ENCODE assay signal across 24 mouse cellular contexts in the genomic region with DNA sequence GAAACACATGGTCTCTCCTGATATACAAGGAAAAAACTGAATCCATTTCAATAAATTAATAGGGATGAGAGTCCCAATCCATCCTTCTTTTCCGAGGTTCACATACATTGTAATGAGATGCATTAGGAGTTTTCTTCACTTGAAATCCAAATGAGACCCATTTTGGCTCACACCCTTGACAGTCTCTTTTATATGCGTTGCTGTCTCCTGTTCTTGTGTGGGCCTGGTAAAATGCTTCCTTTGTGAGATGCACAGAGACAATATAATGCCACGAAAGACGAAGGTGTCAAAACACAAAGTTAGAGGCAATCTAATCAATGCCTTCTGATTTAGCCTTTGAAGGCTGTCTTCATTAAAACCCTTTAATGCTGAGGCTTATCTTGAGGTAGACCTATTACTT.
DNase-seq lines count a peak whose midpoint lies in the region; ATAC-seq lines count a peak whose summit lies in the region.
"Had no signal": no experiment of that assay in that cellular context is flagged by ENCODE, and none has a peak within 500 bp of the region (broad histone marks: within the 10 kb centered on the region; RNA-seq: fewer than 3 reads in every experiment).

No protein-coding gene starts in this region.

- intact Hi-C loops in left cerebral cortex, postnatal 25 days (cut with DNase I) = no loop called here

- no peaks in the 10 kb centered on the region for H3K27me3 ChIP-seq in forebrain, embryonic 11.5 days (ENCODE audit: control insufficient read depth, insufficient read depth, low read length)
- H3K27me3 ChIP-seq in forebrain, embryonic 10.5 days (ENCODE audit: poor library complexity, severe bottlenecking) = no peaks in the 10 kb centered on the region
- H3K27me3 ChIP-seq in midbrain, embryonic 12.5 days = no peaks in the 10 kb centered on the region
- no peaks in the 10 kb centered on the region for H3K27me3 ChIP-seq in midbrain, embryonic 15.5 days (replicated peaks)
- no peaks in the 10 kb centered on the region for H3K27me3 ChIP-seq in forebrain, embryonic 14.5 days (replicated peaks; ENCODE audit: control insufficient read depth, insufficient read depth, low read length)
- no peaks in the 10 kb centered on the region for H3K27me3 ChIP-seq in forebrain, embryonic 16.5 days (replicated peaks; ENCODE audit: control insufficient read depth, insufficient read depth, low read length)
- H3K27me3 ChIP-seq: CH12.LX; embryonic facial prominence, embryonic 12.5 days; Patski had no signal

- no peak overlapping the region for H3K4me2 ChIP-seq in forebrain, embryonic 11.5 days (ENCODE audit: low read depth, low read length, severe bottlenecking)
- H3K4me2 ChIP-seq in midbrain, embryonic 12.5 days (replicated peaks) = no peak overlapping the region
- no peak overlapping the region for H3K4me2 ChIP-seq in midbrain, embryonic 15.5 days
- no peak overlapping the region for H3K4me2 ChIP-seq in forebrain, embryonic 14.5 days (ENCODE audit: low read length)
- H3K4me2 ChIP-seq in forebrain, embryonic 16.5 days (ENCODE audit: low read length) = no peak overlapping the region
- H3K4me2 ChIP-seq: embryonic facial prominence, embryonic 12.5 days had no signal

- 35% methylated on average over 4 of the region's 4 CpGs for WGBS in forebrain, embryonic 11.5 days
- WGBS in forebrain, embryonic 10.5 days = 62% methylated on average over 4 of the region's 4 CpGs
- 47% methylated on average over 4 of the region's 4 CpGs for WGBS in midbrain, embryonic 12.5 days
- WGBS in midbrain, embryonic 15.5 days = 44% methylated on average over 4 of the region's 4 CpGs
- 20% methylated on average over 4 of the region's 4 CpGs for WGBS in forebrain, embryonic 14.5 days
- WGBS in forebrain, embryonic 16.5 days = 12% methylated on average over 4 of the region's 4 CpGs

- no peak overlapping the region for H3K9ac ChIP-seq in forebrain, embryonic 11.5 days (ENCODE audit: low read length)
- H3K9ac ChIP-seq in midbrain, embryonic 12.5 days (replicated peaks) = no peak overlapping the region
- H3K9ac ChIP-seq in midbrain, embryonic 15.5 days = no peak overlapping the region
- H3K9ac ChIP-seq in forebrain, embryonic 14.5 days (ENCODE audit: low read length) = no peak overlapping the region
- H3K9ac ChIP-seq in forebrain, embryonic 16.5 days (replicated peaks; ENCODE audit: low read depth, low read length) = no peak overlapping the region
- H3K9ac ChIP-seq: embryonic facial prominence, embryonic 12.5 days had no signal

- H3K9me3 ChIP-seq in forebrain, embryonic 11.5 days (ENCODE audit: control insufficient read depth, low read length) = no peaks in the 10 kb centered on the region
- 0 out of 2 replicates have a peak, but pooled peaks cover 3% of the 10 kb centered on the region for H3K9me3 ChIP-seq in forebrain, embryonic 10.5 days
- no peaks in the 10 kb centered on the region for H3K9me3 ChIP-seq in midbrain, embryonic 12.5 days
- H3K9me3 ChIP-seq in midbrain, embryonic 15.5 days = no peaks in the 10 kb centered on the region
- H3K9me3 ChIP-seq in forebrain, embryonic 14.5 days (replicated peaks; ENCODE audit: control insufficient read depth, low read length) = no peaks in the 10 kb centered on the region
- H3K9me3 ChIP-seq in forebrain, embryonic 16.5 days (ENCODE audit: control insufficient read depth, low read length) = no peaks in the 10 kb centered on the region
- H3K9me3 ChIP-seq: embryonic facial prominence, embryonic 10.5 days; embryonic facial prominence, embryonic 12.5 days; G1E had no signal

- H3K4me1 ChIP-seq in forebrain, embryonic 11.5 days (replicated peaks; ENCODE audit: control insufficient read depth, insufficient read depth, low read length) = no peaks in the 10 kb centered on the region
- peaks cover 11% of the 10 kb centered on the region; the same call in 1 of the 2 replicates for H3K4me1 ChIP-seq in forebrain, embryonic 10.5 days
- H3K4me1 ChIP-seq in midbrain, embryonic 12.5 days = no peaks in the 10 kb centered on the region
- H3K4me1 ChIP-seq in midbrain, embryonic 15.5 days = no peaks in the 10 kb centered on the region
- H3K4me1 ChIP-seq in forebrain, embryonic 14.5 days (ENCODE audit: control insufficient read depth, insufficient read depth, low read length) = no peaks in the 10 kb centered on the region
- no peaks in the 10 kb centered on the region; the same call in none of the 2 replicates for H3K4me1 ChIP-seq in forebrain, embryonic 16.5 days (replicated peaks; ENCODE audit: control insufficient read depth, insufficient read depth, low read length)
- H3K4me1 ChIP-seq: embryonic facial prominence, embryonic 10.5 days; embryonic facial prominence, embryonic 12.5 days had no signal

- no peak overlapping the region for H3K4me3 ChIP-seq in forebrain, embryonic 11.5 days (ENCODE audit: low read depth, low read length)
- no peak overlapping the region for H3K4me3 ChIP-seq in forebrain, embryonic 10.5 days
- H3K4me3 ChIP-seq in midbrain, embryonic 12.5 days = no peak overlapping the region
- no peak overlapping the region for H3K4me3 ChIP-seq in midbrain, embryonic 15.5 days
- no peak overlapping the region for H3K4me3 ChIP-seq in forebrain, embryonic 14.5 days (ENCODE audit: low read depth, low read length)
- H3K4me3 ChIP-seq in forebrain, embryonic 16.5 days (replicated peaks; ENCODE audit: low read length) = no peak overlapping the region
- H3K4me3 ChIP-seq: embryonic facial prominence, embryonic 10.5 days; embryonic facial prominence, embryonic 12.5 days had no signal

- DNase-seq in forebrain, embryonic 11.5 days (ENCODE audit: low spot score) = no peak
- no peak for DNase-seq in forebrain, embryonic 10.5 days (ENCODE audit: extremely low spot score, low spot score)
- peak; percentile 69 for DNase-seq in forebrain, embryonic 14.5 days (ENCODE audit: low spot score)
- no peak for DNase-seq in left cerebral cortex, postnatal 25 days (ENCODE audit: low spot score in 2 of 2)
- DNase-seq: adrenal gland, adult 8-10 months; adrenal gland, postnatal 14 days; adrenal gland, postnatal 36 days; B cell, adult 2 months; cerebellum, adult 11-12 months; cerebellum, adult 2 months; cerebellum, adult 9-10 months; cerebellum, postnatal 10 days; cerebellum, postnatal 25 days had no signal

- H3K27ac ChIP-seq in forebrain, embryonic 11.5 days (ENCODE audit: low read depth, low read length) = no peak overlapping the region
- H3K27ac ChIP-seq in forebrain, embryonic 10.5 days = no peak overlapping the region
- no peak overlapping the region for H3K27ac ChIP-seq in midbrain, embryonic 12.5 days (replicated peaks)
- H3K27ac ChIP-seq in midbrain, embryonic 15.5 days = no peak overlapping the region
- no peak overlapping the region for H3K27ac ChIP-seq in forebrain, embryonic 14.5 days (ENCODE audit: low read depth, low read length)
- no peak overlapping the region for H3K27ac ChIP-seq in forebrain, embryonic 16.5 days (ENCODE audit: low read length)
- H3K27ac ChIP-seq: embryonic facial prominence, embryonic 10.5 days; embryonic facial prominence, embryonic 12.5 days had no signal

- H3K36me3 ChIP-seq in forebrain, embryonic 11.5 days (ENCODE audit: control insufficient read depth, insufficient read depth, low read length) = no peaks in the 10 kb centered on the region
- H3K36me3 ChIP-seq in forebrain, embryonic 10.5 days (replicated peaks) = no peaks in the 10 kb centered on the region
- H3K36me3 ChIP-seq in midbrain, embryonic 12.5 days = no peaks in the 10 kb centered on the region
- no peaks in the 10 kb centered on the region for H3K36me3 ChIP-seq in midbrain, embryonic 15.5 days (replicated peaks)
- no peaks in the 10 kb centered on the region for H3K36me3 ChIP-seq in forebrain, embryonic 14.5 days (ENCODE audit: control insufficient read depth, insufficient read depth, low read length)
- no peaks in the 10 kb centered on the region for H3K36me3 ChIP-seq in forebrain, embryonic 16.5 days (ENCODE audit: control insufficient read depth, insufficient read depth)
- H3K36me3 ChIP-seq: embryonic facial prominence, embryonic 10.5 days; embryonic facial prominence, embryonic 12.5 days; G1E had no signal

- peak; percentile 57; the same call in 1 of the 2 replicates for ATAC-seq in forebrain, embryonic 11.5 days (replicated peaks; ENCODE audit: low FRiP score)
- ATAC-seq in midbrain, embryonic 12.5 days (ENCODE audit: low FRiP score, low read depth) = peak; percentile 24; the same call in 1 of the 2 replicates
- ATAC-seq in midbrain, embryonic 15.5 days (replicated peaks) = no peak
- peak; percentile 76 for ATAC-seq in forebrain, embryonic 14.5 days
- ATAC-seq in forebrain, embryonic 16.5 days = peak; percentile 73
- ATAC-seq in cerebellum, adult (ENCODE audit: insufficient number of reproducible peaks, low FRiP score, low TSS enrichment) = no peak
- ATAC-seq: activated CD4-positive, CD25-positive, alpha-beta regulatory T cell, adult 4 months; CD4-positive, CD25-positive, alpha-beta regulatory T cell, adult 4 months; Patski had no signal

Comparison
In these comparisons a context has a peak if more than half of its experiments do, and no peak if none do; other contexts are left out.
1. ATAC-seq: peak in forebrain, embryonic 11.5 days (single experiment), midbrain, embryonic 12.5 days (single experiment), forebrain, embryonic 14.5 days (single experiment) and forebrain, embryonic 16.5 days (single experiment); none in midbrain, embryonic 15.5 days (single experiment) and cerebellum, adult (single experiment).